Mouse (Mus musculus) ES-E14 (cell line): ENCODE measurements around the gene C8a.

Source experiments
- HCFC1 ChIP-seq: IDR thresholded peaks from 2 replicates; pipeline ENCODE4 v1.6.1; 2012; ENCODE audit warnings: low read length, inconsistent platforms, borderline replicate concordance; ENCODE audit not compliant: insufficient read depth
- MAFK ChIP-seq: IDR thresholded peaks from 2 replicates; pipeline ENCODE4 v1.6.1; 2014; ENCODE audit warnings: mild to moderate bottlenecking, low read depth, low read length, inconsistent platforms; ENCODE audit not compliant: insufficient read depth
- ZC3H11A ChIP-seq: IDR thresholded peaks from 2 replicates; pipeline ENCODE4 v1.6.1; 2012; ENCODE audit warnings: low read depth, mild to moderate bottlenecking, inconsistent platforms, low read length, borderline replicate concordance
- ZNF384 ChIP-seq: IDR thresholded peaks from 2 replicates; pipeline ENCODE4 v1.6.1; 2012; ENCODE audit warnings: low read depth, low read length, inconsistent platforms

DNA sequence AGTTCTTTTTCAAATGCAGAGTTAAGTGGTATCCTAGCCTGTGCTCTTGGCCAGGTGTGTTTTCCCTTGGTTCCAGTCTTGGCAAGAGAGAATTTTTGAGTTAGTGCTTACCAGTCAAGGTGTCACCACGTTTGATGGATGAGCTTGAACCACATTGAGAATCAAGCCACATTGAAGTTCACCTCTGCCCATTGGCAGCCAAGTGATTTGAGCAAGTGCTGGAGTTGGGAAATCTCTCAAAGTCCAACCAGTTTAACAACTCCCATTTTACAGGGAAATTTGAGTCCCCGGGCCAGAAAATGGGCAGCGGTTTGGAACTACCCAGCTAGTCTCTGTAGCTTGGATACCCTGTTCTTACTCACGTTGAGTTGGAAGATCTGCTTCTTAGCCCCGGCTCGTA, 41.8 kb upstream of the C8a start:
- TF ChIP-seq ZNF384 (no peak), HCFC1 (no peak), ZC3H11A (no peak), MAFK (no peak)
